Mouse (Mus musculus) G1E (cell line): ENCODE results near the gene Fktn. TPM values are rescaled to one million over a fixed set of nuclear protein-coding genes. Genes with fewer than 3 reads are reported as not detected.
A peak's percentile ranks its signal among the peaks of the same experiment; 100 is the strongest.
"Not testable (repeated sequence)": the region's sequence is repeated elsewhere in the genome, so short reads cannot be mapped to it uniquely, and the experiment has no call there.

ENCODE experiments used
- ATAC-seq: 2 replicates; pipeline ENCODE4 v1.8.0; 2016; ENCODE audit warnings: mild to moderate bottlenecking; ENCODE audit not compliant: insufficient number of reproducible peaks, poor library complexity, low FRiP score, severe bottlenecking; ENCODE audit errors: extremely low read depth
- DNase-seq: peaks from one replicate; pipeline ENCODE4 v3.0.0; 2012; ENCODE audit warnings: low spot score
- H3K27me3 ChIP-seq: 2 replicates; pipeline ENCODE4 v1.6.1; 2012; ENCODE audit warnings: mild to moderate bottlenecking, low read length, inconsistent platforms; ENCODE audit not compliant: insufficient read depth
- H3K36me3 ChIP-seq: replicated peaks from 2 replicates; pipeline ENCODE3; 2012; ENCODE audit warnings: mild to moderate bottlenecking, inconsistent platforms
- H3K4me1 ChIP-seq: 2 replicates; pipeline ENCODE4 v1.6.1; 2012; ENCODE audit warnings: low read depth, low read length, inconsistent platforms, mixed read lengths; ENCODE audit not compliant: insufficient read depth
- H3K4me3 ChIP-seq: 2 replicates; pipeline ENCODE4 v1.5.1; 2012; ENCODE audit warnings: low read depth, mild to moderate bottlenecking, inconsistent platforms, low read length, moderate library complexity, mixed read lengths
- H3K9me3 ChIP-seq: replicated peaks from 2 replicates; pipeline ENCODE4 v1.6.1; 2012; ENCODE audit warnings: inconsistent platforms
- CTCF ChIP-seq: IDR thresholded peaks from 2 replicates; pipeline ENCODE4 v1.5.1; 2012; ENCODE audit warnings: low read depth, low read length, inconsistent platforms, mixed read lengths
- GATA1 ChIP-seq: IDR thresholded peaks from 2 replicates; pipeline ENCODE4 v1.6.1; 2012; ENCODE audit warnings: borderline replicate concordance, low read length, inconsistent platforms, mixed read lengths
- GATA2 ChIP-seq: IDR thresholded peaks from 2 replicates; pipeline ENCODE4 v1.6.1; 2012; ENCODE audit warnings: low read depth, low read length, inconsistent platforms, borderline replicate concordance
- POLR2AphosphoS5 ChIP-seq: IDR thresholded peaks from 2 replicates; pipeline ENCODE4 v1.6.1; 2012; ENCODE audit warnings: low read depth, low read length, inconsistent platforms; ENCODE audit not compliant: insufficient replicate concordance
- TAL1 ChIP-seq: conservative IDR thresholded peaks from 2 replicates; pipeline ENCODE4 v1.6.1; 2012; ENCODE audit warnings: low read depth, low read length, inconsistent platforms, mixed read lengths
- polyA plus RNA-seq: library from polyadenylated mRNA; stranded (reverse); fragments of >175 nt; gene quantifications from 2 replicates; pipeline ENCODE4 v1.2.3, GENCODE M21; 2012
- total RNA-seq, 2 experiments: library from RNA; stranded (forward) in 1 of 2; stranded (reverse) in 1 of 2; fragments of 200-1000 nt in 1 of 2; fragments of >200 nt in 1 of 2; fragmentation: Nextera tagmentation in 1 of 2; gene quantifications; 2 replicates each; pipeline ENCODE4 v1.2.3; 2014 to 2017

Gene Fktn
- 11.3 and 12.3 TPM in 2 replicates for total RNA-seq (2014; fragmentation: Nextera tagmentation)
- 4.5 and 4.7 TPM in 2 replicates for total RNA-seq (2017)
- 0.21 and 0.44 TPM in 2 replicates for polyA plus RNA-seq

DNA sequence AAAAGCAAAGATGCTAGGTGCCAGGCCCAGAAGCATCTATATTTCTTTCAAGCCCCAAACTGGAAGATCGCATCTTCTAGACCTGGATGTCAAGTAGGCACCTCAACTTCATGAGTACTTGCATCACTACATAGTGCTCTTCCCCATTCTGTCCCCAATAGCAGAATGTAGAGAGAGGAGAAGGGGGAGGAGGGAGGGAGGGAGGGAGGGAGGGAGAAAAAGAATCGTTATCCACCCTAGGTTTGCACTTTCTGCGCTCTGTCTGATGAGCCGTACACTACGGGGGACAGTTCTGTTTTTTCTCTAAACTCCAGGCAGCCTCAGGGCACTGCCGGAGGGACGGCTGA lies at the start of gene Fktn:
Gene Fktn, plus strand, starts transcription at position 295 of the 347 bp plus-strand sequence.
- Histone ChIP-seq H3K36me3 (peaks cover 19% of the 10 kb centered on the region), H3K4me1 (peaks cover 27% of the 10 kb centered on the region), H3K4me3 (peak within 1 kb of the TSS; percentile 97), H3K27me3 (peaks cover 5% of the 10 kb centered on the region; the same call in 1 of the 2 replicates), H3K9me3 (no peaks in the 10 kb centered on the region)
- peak; percentile 54 for ATAC-seq
- no peak for TF ChIP-seq POLR2AphosphoS5
- no peak for TF ChIP-seq CTCF
- TF ChIP-seq GATA1: no peak
- TF ChIP-seq TAL1: no peak
- no peak for TF ChIP-seq GATA2
- peak; percentile 46 for DNase-seq

DNA sequence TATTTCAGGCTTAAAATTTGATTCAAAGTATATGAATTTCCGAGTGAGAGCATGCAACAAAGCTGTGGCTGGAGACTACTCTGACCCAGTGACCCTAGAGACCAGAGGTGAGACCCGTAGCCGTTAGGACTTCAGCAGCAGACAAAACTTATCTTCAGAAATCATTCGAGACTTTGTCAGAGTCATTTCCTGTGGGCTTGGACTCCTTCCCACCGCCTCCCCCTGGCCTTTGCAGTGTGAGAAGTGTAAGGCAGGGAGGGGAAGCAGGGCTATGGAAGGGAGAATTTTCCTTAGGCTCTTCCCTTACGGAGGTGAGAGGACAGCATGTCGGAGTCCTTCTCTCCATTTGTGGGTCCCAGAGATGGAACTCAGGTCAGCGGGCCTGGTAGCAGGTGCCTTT lies 31.7 kb upstream of the Fktn start:
- TF ChIP-seq CTCF: no peak
- no peak for TF ChIP-seq GATA2
- TF ChIP-seq TAL1: no peak
- TF ChIP-seq POLR2AphosphoS5: no peak
- no peak for TF ChIP-seq GATA1
- Histone ChIP-seq H3K9me3 (no peaks in the 10 kb centered on the region), H3K36me3 (no peaks in the 10 kb centered on the region), H3K4me3 (no peak overlapping the region), H3K27me3 (0 out of 2 replicates have a peak, but pooled peaks cover 4% of the 10 kb centered on the region), H3K4me1 (peaks cover 2% of the 10 kb centered on the region; the same call in 1 of the 2 replicates)
- DNase-seq (no peak), ATAC-seq (no peak)

DNA sequence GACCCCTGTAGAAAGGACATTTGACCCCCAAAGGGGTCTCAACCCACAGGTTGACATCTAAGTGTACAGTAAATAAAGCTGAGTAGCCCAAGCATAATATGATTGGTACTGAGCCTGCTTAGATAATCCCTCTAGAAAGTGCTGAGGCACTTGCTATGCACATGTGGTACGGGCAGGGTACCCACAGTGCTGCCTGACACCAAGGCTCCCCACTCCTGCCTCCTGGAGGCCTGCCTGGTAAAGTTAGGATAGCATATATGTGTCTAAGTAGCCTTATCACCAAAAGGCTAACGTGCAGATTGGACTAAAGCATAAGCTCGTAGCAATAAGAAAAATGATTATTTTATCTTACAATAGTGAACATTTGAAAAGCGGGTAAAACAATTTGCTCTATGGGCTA lies 24.8 kb upstream of the Fktn start:
- no peak for TF ChIP-seq CTCF
- no peak for TF ChIP-seq POLR2AphosphoS5
- no peak for TF ChIP-seq GATA2
- no peak for TF ChIP-seq TAL1
- no peak for TF ChIP-seq GATA1
- ATAC-seq (no peak), DNase-seq (no peak)
- H3K27me3 ChIP-seq: peaks cover 5% of the 10 kb centered on the region
- H3K9me3 ChIP-seq: no peaks in the 10 kb centered on the region
- H3K4me3 ChIP-seq: no peak overlapping the region
- no peaks in the 10 kb centered on the region for H3K4me1 ChIP-seq
- H3K36me3 ChIP-seq: no peaks in the 10 kb centered on the region

DNA sequence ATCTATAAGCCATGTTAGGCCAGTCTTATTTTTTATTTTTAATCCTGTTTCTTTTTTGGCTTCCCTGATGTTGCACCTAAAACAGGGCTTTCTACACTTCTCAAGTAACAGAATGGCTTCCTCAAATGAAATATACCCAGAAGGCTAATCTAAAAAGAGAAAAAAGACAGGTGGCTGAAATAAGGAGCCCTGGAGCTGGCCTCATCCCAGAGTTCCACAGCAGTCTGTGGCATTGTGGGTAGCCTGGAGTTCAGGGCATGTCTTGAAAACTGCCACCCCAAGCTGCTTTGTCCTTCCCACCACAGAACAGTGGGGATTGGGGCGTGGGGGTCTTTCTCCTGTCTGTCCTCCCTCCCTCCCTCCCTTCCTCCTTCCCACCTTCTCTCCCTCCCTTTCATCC lies 22.4 kb upstream of the Fktn start:
- TF ChIP-seq GATA1 (no peak), POLR2AphosphoS5 (no peak), GATA2 (no peak), TAL1 (no peak), CTCF (no peak)
- DNase-seq (no peak), ATAC-seq (no peak)
- Histone ChIP-seq H3K4me3 (no peak overlapping the region), H3K27me3 (peaks cover 9% of the 10 kb centered on the region), H3K36me3 (no peaks in the 10 kb centered on the region), H3K9me3 (no peaks in the 10 kb centered on the region), H3K4me1 (no peaks in the 10 kb centered on the region)

DNA sequence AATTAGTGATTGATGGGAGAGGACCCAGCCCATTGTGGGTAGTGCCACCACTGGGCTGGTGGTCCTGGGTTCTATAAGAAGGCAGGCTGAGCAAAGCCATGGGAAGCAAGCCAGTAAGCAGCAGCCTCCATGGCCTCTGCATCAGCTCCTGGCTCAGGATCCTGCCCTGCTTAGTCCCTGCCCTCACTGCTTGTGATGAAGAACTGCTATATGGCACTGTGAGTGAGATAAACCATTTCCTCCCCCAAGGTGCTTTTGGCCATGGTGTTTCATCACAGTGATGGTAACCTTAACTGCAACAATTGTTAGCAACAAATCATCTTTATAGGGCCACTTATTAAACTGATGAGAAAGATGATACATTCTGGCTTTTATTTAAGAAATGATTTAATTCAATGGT lies 4.6 kb upstream of the Fktn start:
- H3K9me3 ChIP-seq, H3K4me1 ChIP-seq, H3K36me3 ChIP-seq, DNase-seq, H3K27me3 ChIP-seq, ATAC-seq, H3K4me3 ChIP-seq: not testable (repeated sequence)

DNA sequence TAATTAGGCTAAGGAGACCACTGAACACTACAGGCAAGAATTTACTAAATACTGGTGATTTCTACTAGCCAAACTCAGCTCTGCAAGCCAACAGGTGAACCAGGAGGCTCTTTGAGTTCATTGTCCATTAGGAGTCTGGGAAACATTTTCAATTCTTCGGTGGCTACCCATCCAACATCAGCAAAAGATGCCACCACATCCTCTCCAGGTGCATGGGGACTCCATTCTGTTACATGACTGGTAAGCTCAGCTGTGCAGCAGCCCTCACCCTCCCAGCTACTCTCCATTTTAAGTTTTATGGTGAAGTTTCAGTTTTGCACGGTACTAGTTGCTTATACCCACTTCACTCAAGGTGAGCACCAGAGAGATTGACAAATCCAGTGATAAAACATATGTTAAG lies 3.8 kb upstream of the Fktn start:
- no peak for DNase-seq
- no peak for ATAC-seq
- H3K36me3 ChIP-seq: no peaks in the 10 kb centered on the region
- TF ChIP-seq POLR2AphosphoS5: no peak
- no peak for TF ChIP-seq CTCF
- TF ChIP-seq TAL1: no peak
- no peak for TF ChIP-seq GATA1
- no peak for TF ChIP-seq GATA2
- H3K9me3 ChIP-seq: no peaks in the 10 kb centered on the region
- peaks cover 5% of the 10 kb centered on the region; the same call in 1 of the 2 replicates for H3K27me3 ChIP-seq
- H3K4me1 ChIP-seq: peaks cover 16% of the 10 kb centered on the region
- H3K4me3 ChIP-seq: no peak overlapping the region

DNA sequence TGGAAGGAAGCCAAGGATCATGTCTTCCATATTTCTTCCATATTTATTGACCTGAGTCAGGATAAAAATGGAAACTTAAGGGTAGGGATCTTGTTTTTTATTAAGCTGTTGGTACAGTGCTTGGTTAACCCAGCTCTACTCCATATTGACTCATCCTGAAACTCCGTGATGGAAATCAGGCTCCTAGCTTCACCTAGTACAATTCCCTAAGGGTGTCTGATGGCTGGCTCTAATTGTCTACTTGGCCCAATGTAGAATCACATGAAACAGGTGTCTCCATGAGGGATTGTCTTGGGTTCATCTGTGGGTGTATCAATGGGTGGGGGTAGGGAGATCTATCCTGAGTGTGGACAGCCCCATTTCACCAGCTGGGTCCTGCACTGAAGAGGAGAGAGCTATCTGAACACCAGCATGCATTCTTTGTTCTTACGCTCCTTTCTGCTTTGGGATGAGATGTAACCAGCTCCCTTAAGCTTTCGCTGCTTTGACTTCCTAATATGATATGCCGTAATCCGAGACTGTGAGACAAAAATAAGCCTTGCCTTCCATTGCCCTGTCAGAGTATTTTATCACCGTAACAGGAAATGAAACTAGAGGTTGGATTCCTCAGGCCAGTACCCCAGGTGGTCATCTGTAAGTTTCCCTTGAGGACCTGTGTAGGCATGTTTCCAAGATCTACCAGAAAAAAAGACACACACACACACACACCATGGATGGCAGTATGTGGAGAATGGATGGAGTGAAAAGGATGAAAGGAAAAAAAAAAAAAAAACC lies 3.1 kb upstream of the Fktn start:
- H3K4me3 ChIP-seq: no peak overlapping the region
- TF ChIP-seq GATA1 (no peak), POLR2AphosphoS5 (no peak), CTCF (no peak), TAL1 (no peak)
- H3K27me3 ChIP-seq: peaks cover 5% of the 10 kb centered on the region; the same call in 1 of the 2 replicates
- DNase-seq (no peak), ATAC-seq (no peak)
- no peaks in the 10 kb centered on the region for H3K36me3 ChIP-seq
- peaks cover 21% of the 10 kb centered on the region for H3K4me1 ChIP-seq
- H3K9me3 ChIP-seq: no peaks in the 10 kb centered on the region
